ENCODE assay signal across 11 mouse cellular contexts in the genomic region with DNA sequence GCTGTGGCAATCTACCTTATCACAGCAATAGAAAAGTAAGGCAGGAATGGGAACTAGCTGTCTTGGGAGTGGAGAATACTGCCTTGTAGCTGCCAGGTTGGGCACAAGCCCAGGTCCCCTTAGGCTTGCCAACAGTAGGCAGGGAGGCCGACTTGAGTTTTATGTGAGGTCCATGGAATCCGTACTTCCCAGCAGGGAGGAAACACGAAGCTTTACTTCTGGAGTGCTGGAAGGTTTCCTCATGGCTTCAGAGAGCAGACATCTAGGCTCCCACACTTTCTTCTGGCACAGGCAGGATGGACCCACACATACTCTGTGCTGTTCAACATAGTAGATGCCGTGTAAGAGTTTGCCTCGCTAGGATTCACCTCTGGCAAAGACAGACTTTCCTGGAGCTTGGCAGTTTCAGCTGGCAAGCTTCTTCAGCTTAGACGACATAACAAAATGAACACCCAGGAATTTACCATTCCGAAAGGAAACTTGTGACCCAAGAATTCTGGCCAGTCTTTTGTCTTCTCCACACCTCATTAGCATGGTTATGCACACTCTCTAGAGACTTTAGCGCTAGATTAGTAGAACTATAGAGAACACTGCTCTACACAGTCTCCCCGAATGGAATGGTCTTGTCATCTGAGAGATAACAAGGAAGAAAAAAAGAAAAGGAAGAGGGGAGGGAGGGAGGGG.
A peak's percentile ranks its signal among the peaks of the same experiment; 100 is the strongest.
DNase-seq lines count a peak whose midpoint lies in the region; ATAC-seq and TF ChIP-seq lines count a peak whose summit lies in the region.
"Had no signal": no experiment of that assay in that cellular context is flagged by ENCODE, and none has a peak within 500 bp of the region (broad histone marks: within the 10 kb centered on the region; RNA-seq: fewer than 3 reads in every experiment).

No protein-coding gene starts in this region.

- H3K9ac ChIP-seq in kidney, embryonic 16.5 days (replicated peaks; ENCODE audit: low read length): no peak overlapping the region
- H3K9ac ChIP-seq in intestine, postnatal 0 days (ENCODE audit: low read depth, low read length): no peak overlapping the region
- H3K9ac ChIP-seq: embryonic facial prominence, embryonic 15.5 days; heart, embryonic 12.5 days had no signal

- no peak for TF ChIP-seq CTCF in intestine, postnatal 0 days (IDR thresholded peaks at IDR 0.05; ENCODE audit: low read depth)

- peaks cover 9% of the 10 kb centered on the region; the same call in 1 of the 2 replicates for H3K4me1 ChIP-seq in kidney, embryonic 16.5 days (ENCODE audit: insufficient read depth, low read length)
- no peaks in the 10 kb centered on the region for H3K4me1 ChIP-seq in intestine, postnatal 0 days (replicated peaks; ENCODE audit: control insufficient read depth, insufficient read depth, low read length)
- H3K4me1 ChIP-seq: heart, embryonic 12.5 days had no signal

- H3K9me3 ChIP-seq in kidney, embryonic 16.5 days (ENCODE audit: low read length): no peaks in the 10 kb centered on the region
- no peaks in the 10 kb centered on the region for H3K9me3 ChIP-seq in intestine, postnatal 0 days (ENCODE audit: control insufficient read depth)
- H3K9me3 ChIP-seq: embryonic facial prominence, embryonic 15.5 days; G1E had no signal

- no peak overlapping the region for H3K4me2 ChIP-seq in kidney, embryonic 16.5 days (replicated peaks; ENCODE audit: low read depth, low read length)
- H3K4me2 ChIP-seq in intestine, postnatal 0 days (replicated peaks; ENCODE audit: low read depth): no peak overlapping the region
- H3K4me2 ChIP-seq: embryonic facial prominence, embryonic 15.5 days; heart, embryonic 12.5 days had no signal

- ATAC-seq in kidney, embryonic 16.5 days (ENCODE audit: low FRiP score, low TSS enrichment): no peak
- ATAC-seq in intestine, postnatal 0 days: no peak

- H3K36me3 ChIP-seq in kidney, embryonic 16.5 days (ENCODE audit: insufficient read depth, low read length): 0 out of 2 replicates have a peak, but pooled peaks cover 3% of the 10 kb centered on the region
- H3K36me3 ChIP-seq in intestine, postnatal 0 days (ENCODE audit: control insufficient read depth, insufficient read depth): no peaks in the 10 kb centered on the region
- H3K36me3 ChIP-seq: embryonic facial prominence, embryonic 15.5 days; G1E had no signal

- no peak overlapping the region for H3K4me3 ChIP-seq in kidney, embryonic 16.5 days (ENCODE audit: low read length)
- H3K4me3 ChIP-seq in intestine, postnatal 0 days (ENCODE audit: low read depth, low read length): no peak overlapping the region
- H3K4me3 ChIP-seq: embryonic facial prominence, embryonic 15.5 days; heart, embryonic 12.5 days had no signal

- WGBS in kidney, embryonic 16.5 days: 85% methylated on average over 9 of the region's 9 CpGs
- WGBS in intestine, postnatal 0 days: 92% methylated on average over 9 of the region's 9 CpGs

- peak; percentile 60 for DNase-seq in adrenal gland, postnatal 10 days
- no peak for DNase-seq in adrenal gland, postnatal 36 days
- peak; percentile 36 for DNase-seq in kidney, adult 18-20 months
- DNase-seq in Muller cell, postnatal 12 days (ENCODE audit: inconsistent ontology term): peak; percentile 92
- peak; percentile 59 to 73 for DNase-seq in cerebellum, postnatal 25 days
- no peak for DNase-seq in urinary bladder, postnatal 10 days (ENCODE audit: low spot score)

- H3K27ac ChIP-seq in kidney, embryonic 16.5 days (ENCODE audit: low read length): no peak overlapping the region
- H3K27ac ChIP-seq in intestine, postnatal 0 days (ENCODE audit: low read depth, low read length): no peak overlapping the region
- H3K27ac ChIP-seq: embryonic facial prominence, embryonic 15.5 days had no signal

- H3K27me3 ChIP-seq in kidney, embryonic 16.5 days (ENCODE audit: insufficient read depth, low read length): no peaks in the 10 kb centered on the region
- H3K27me3 ChIP-seq in intestine, postnatal 0 days (replicated peaks; ENCODE audit: control insufficient read depth, insufficient read depth, low read length): no peaks in the 10 kb centered on the region
- H3K27me3 ChIP-seq: embryonic facial prominence, embryonic 15.5 days; heart, embryonic 12.5 days had no signal

Comparison
In these comparisons a context has a peak if more than half of its experiments do, and no peak if none do; other contexts are left out.
1. DNase-seq: peak in adrenal gland, postnatal 10 days (single experiment), kidney, adult 18-20 months (single experiment), Muller cell, postnatal 12 days (single experiment) and cerebellum, postnatal 25 days (2 of 2); none in adrenal gland, postnatal 36 days (0 of 2) and urinary bladder, postnatal 10 days (single experiment).